In genomic region chr4:131415453-131415852, GRCm38 (mm10) we compare ENCODE assay signal across 16 mouse cellular contexts.
"Had no signal": no experiment of that assay in that cellular context is flagged by ENCODE, and none has a peak within 500 bp of the region (broad histone marks: within the 10 kb centered on the region; RNA-seq: fewer than 3 reads in every experiment).

No protein-coding gene starts in this region.

- H3K4me3 ChIP-seq: neural tube, embryonic 12.5 days; neural tube, embryonic 13.5 days; neural tube, embryonic 15.5 days; stomach, embryonic 15.5 days had no signal

- H3K27ac ChIP-seq: neural tube, embryonic 12.5 days; neural tube, embryonic 13.5 days; neural tube, embryonic 15.5 days; stomach, embryonic 15.5 days; stomach, postnatal 0 days had no signal

- DNase-seq: retina, postnatal 1 day; right cerebral cortex, postnatal 14 days; right cerebral cortex, postnatal 25 days; right cerebral cortex, postnatal 4 days; spleen, adult 18-20 months; thymus, adult 18-20 months; thymus, adult 2 months; thymus, postnatal 14 days; thymus, postnatal 25 days; thymus, postnatal 36 days; thymus, postnatal 4 days had no signal
